Mouse (Mus musculus): ENCODE measurements around the gene Irs3.

Gene Irs3

GRCm38 (mm10) chr5:137645652-137646091 lies at the start of gene Irs3:
Gene Irs3 (minus strand): TSS chr5:137645714.
- DNase-seq: no peak

GRCm38 (mm10) chr5:137694796-137695195 lies 49.3 kb upstream of the Irs3 start:
- DNase-seq: no peak

- DNase-seq: no peak
These were observed 46.4 kb upstream of the Irs3 start for GRCm38 (mm10) chr5:137691881-137692280.

- DNase-seq: no peak
These were observed 45.0 kb upstream of the Irs3 start for GRCm38 (mm10) chr5:137690531-137690930.

- no peak for DNase-seq
These were observed 44.5 kb upstream of the Irs3 start for GRCm38 (mm10) chr5:137689974-137690373.

GRCm38 (mm10) chr5:137686127-137686790 lies 40.7 kb upstream of the Irs3 start:
- DNase-seq: no peak

GRCm38 (mm10) chr5:137685653-137686052 lies 40.1 kb upstream of the Irs3 start:
- no peak for DNase-seq

- peak; percentile 98 for DNase-seq
These were observed 39.0 kb upstream of the Irs3 start, which contains the start of gene Agfg2 for GRCm38 (mm10) chr5:137684294-137685123. Gene Agfg2 (minus strand): TSS chr5:137684726.

GRCm38 (mm10) chr5:137683388-137684293 lies 38.1 kb upstream of the Irs3 start:
- DNase-seq: no peak

GRCm38 (mm10) chr5:137682526-137682925 lies 37.0 kb upstream of the Irs3 start:
- DNase-seq: no peak

GRCm38 (mm10) chr5:137679726-137680125 lies 34.2 kb upstream of the Irs3 start:
- no peak for DNase-seq

GRCm38 (mm10) chr5:137678736-137679135 lies 33.2 kb upstream of the Irs3 start:
- no peak for DNase-seq

- no peak for DNase-seq
These were observed 32.3 kb upstream of the Irs3 start for GRCm38 (mm10) chr5:137677859-137678258.

GRCm38 (mm10) chr5:137674786-137675185 lies 29.3 kb upstream of the Irs3 start:
- no peak for DNase-seq

- no peak for DNase-seq
These were observed 27.5 kb upstream of the Irs3 start for GRCm38 (mm10) chr5:137673015-137673414.

- no peak for DNase-seq
These were observed 26.8 kb upstream of the Irs3 start for GRCm38 (mm10) chr5:137672361-137672760.

- DNase-seq: peak; percentile 67
These were observed 26.1 kb upstream of the Irs3 start for GRCm38 (mm10) chr5:137671443-137672240.

GRCm38 (mm10) chr5:137670240-137670639 lies 24.7 kb upstream of the Irs3 start:
- no peak for DNase-seq

GRCm38 (mm10) chr5:137668971-137669370 lies 23.5 kb upstream of the Irs3 start:
- no peak for DNase-seq

GRCm38 (mm10) chr5:137663057-137663456 lies 17.5 kb upstream of the Irs3 start:
- DNase-seq: no peak

GRCm38 (mm10) chr5:137660064-137660688 lies 14.7 kb upstream of the Irs3 start:
- DNase-seq: peak; percentile 65

GRCm38 (mm10) chr5:137656977-137657376 lies 11.5 kb upstream of the Irs3 start:
- DNase-seq: peak; percentile 80

Measured in lung, postnatal 14 days (tissue).